Mouse (Mus musculus) layer of hippocampus, adult 11-12 months (tissue): ENCODE measurements around the gene Ptger4.

Source experiments
- DNase-seq: peaks from one replicate; pipeline ENCODE4 v3.0.0; 2022; ENCODE audit warnings: low spot score

Gene Ptger4

GRCm38 (mm10) chr15:5243959-5244905 is at the start of gene Ptger4:
TSS of gene Ptger4 (minus strand) at chr15:5244187.
- DNase-seq = peak; percentile 85

GRCm38 (mm10) chr15:5288412-5288811 is 44.4 kb upstream of the Ptger4 start:
- DNase-seq = no peak

GRCm38 (mm10) chr15:5287072-5287471 is 43.1 kb upstream of the Ptger4 start:
- no peak for DNase-seq

- no peak for DNase-seq
Observed at GRCm38 (mm10) chr15:5281316-5281715, 37.3 kb upstream of the Ptger4 start.

GRCm38 (mm10) chr15:5279831-5280230 is 35.8 kb upstream of the Ptger4 start:
- DNase-seq = no peak

GRCm38 (mm10) chr15:5278525-5278924 is 34.5 kb upstream of the Ptger4 start:
- no peak for DNase-seq

- no peak for DNase-seq
Observed at GRCm38 (mm10) chr15:5273981-5274380, 30.0 kb upstream of the Ptger4 start.

- no peak for DNase-seq
Observed at GRCm38 (mm10) chr15:5266095-5266494, 22.1 kb upstream of the Ptger4 start.

GRCm38 (mm10) chr15:5262874-5263504 is 19.0 kb upstream of the Ptger4 start:
- DNase-seq = no peak

GRCm38 (mm10) chr15:5262095-5262667 is 18.2 kb upstream of the Ptger4 start:
- DNase-seq = no peak

- no peak for DNase-seq
Observed at GRCm38 (mm10) chr15:5261004-5261403, 17.0 kb upstream of the Ptger4 start.

GRCm38 (mm10) chr15:5260183-5260582 is 16.2 kb upstream of the Ptger4 start:
- DNase-seq = no peak

- DNase-seq = no peak
Observed at GRCm38 (mm10) chr15:5250182-5250581, 6.2 kb upstream of the Ptger4 start.

- no peak for DNase-seq
Observed at GRCm38 (mm10) chr15:5243036-5243958, 690 bp downstream of the Ptger4 start.

- DNase-seq = no peak
Observed at GRCm38 (mm10) chr15:5242241-5243035, 1.5 kb downstream of the Ptger4 start.

- DNase-seq = no peak
Observed at GRCm38 (mm10) chr15:5241304-5242201, 2.4 kb downstream of the Ptger4 start.

GRCm38 (mm10) chr15:5240360-5240759 is 3.6 kb downstream of the Ptger4 start:
- DNase-seq = no peak

GRCm38 (mm10) chr15:5239901-5240300 is 4.1 kb downstream of the Ptger4 start:
- DNase-seq = no peak

- no peak for DNase-seq
Observed at GRCm38 (mm10) chr15:5239361-5239760, 4.6 kb downstream of the Ptger4 start.

- DNase-seq = no peak
Observed at GRCm38 (mm10) chr15:5238553-5238952, 5.4 kb downstream of the Ptger4 start.
